Mouse (Mus musculus) myocyte (in vitro differentiated cells): ENCODE data around the gene Gsto1. TPM values are rescaled to one million over a fixed set of nuclear protein-coding genes. Genes with fewer than 3 reads are reported as not detected.

Experiments
- H3K27me3 ChIP-seq: one replicate; pipeline ENCODE4 v1.6.1; 2011; ENCODE audit not compliant: control insufficient read depth, insufficient read depth, insufficient read length
- H3K36me3 ChIP-seq: one replicate; pipeline ENCODE4 v1.6.1; 2011; ENCODE audit not compliant: control insufficient read depth, insufficient read depth
- H3K4me2 ChIP-seq: one replicate; pipeline ENCODE4 v1.6.1; 2011; ENCODE audit warnings: low read depth, control low read depth
- H3K4me3 ChIP-seq: one replicate; pipeline ENCODE4 v1.5.1; 2011; ENCODE audit warnings: mild to moderate bottlenecking, control low read depth, moderate library complexity
- H3K79me2 ChIP-seq: one replicate; pipeline ENCODE4 v1.6.1; 2011; ENCODE audit not compliant: control insufficient read depth, insufficient read depth
- H3ac ChIP-seq: one replicate; pipeline ENCODE4 v1.6.1; 2011; ENCODE audit not compliant: control insufficient read depth, insufficient read length
- CEBPB ChIP-seq: IDR thresholded peaks from 2 replicates; pipeline ENCODE4 v1.6.1; 2011; ENCODE audit warnings: mild to moderate bottlenecking, moderate library complexity; ENCODE audit not compliant: poor library complexity, insufficient read depth, severe bottlenecking
- E2F4 ChIP-seq: IDR thresholded peaks from one replicate; pipeline ENCODE4 v1.6.1; 2011; ENCODE audit warnings: mild to moderate bottlenecking, control low read depth, moderate library complexity; ENCODE audit not compliant: insufficient read depth
- MAX ChIP-seq: IDR thresholded peaks from one replicate; pipeline ENCODE4 v1.6.1; 2011; ENCODE audit warnings: low read depth, mild to moderate bottlenecking, control low read depth
- MYOD1 ChIP-seq, 3 experiments: IDR thresholded peaks; one replicate each; pipeline ENCODE4 v1.6.1; 2011; ENCODE audit warnings: control low read depth in 2 of 3, low read depth in 2 of 3, mild to moderate bottlenecking in 2 of 3, moderate library complexity in 1 of 3; ENCODE audit not compliant: insufficient read length in 2 of 3, control insufficient read depth in 1 of 3
- MYOG ChIP-seq, 3 experiments: IDR thresholded peaks; one replicate each; pipeline ENCODE4 v1.6.1; 2011; ENCODE audit warnings: control low read depth in 2 of 3, low read depth in 2 of 3, mild to moderate bottlenecking in 2 of 3; ENCODE audit not compliant: insufficient read length in 2 of 3, control insufficient read depth in 1 of 3, insufficient read depth in 1 of 3
- POLR2A ChIP-seq: IDR thresholded peaks from one replicate; pipeline ENCODE4 v1.6.1; 2011; ENCODE audit warnings: low read depth, mild to moderate bottlenecking, control low read depth, moderate library complexity; ENCODE audit not compliant: insufficient read length
- POLR2AphosphoS2 ChIP-seq: IDR thresholded peaks from one replicate; pipeline ENCODE4 v1.6.1; 2011; ENCODE audit warnings: low read depth, control low read depth; ENCODE audit not compliant: insufficient read length
- REST ChIP-seq: IDR thresholded peaks from one replicate; pipeline ENCODE4 v1.6.1; 2011; ENCODE audit warnings: mild to moderate bottlenecking, control low read depth, moderate library complexity; ENCODE audit not compliant: insufficient read depth, insufficient read length
- SRF ChIP-seq: IDR thresholded peaks from one replicate; pipeline ENCODE4 v1.6.1; 2011; ENCODE audit warnings: low read depth; ENCODE audit not compliant: control insufficient read depth, insufficient read length
- TCF12 ChIP-seq: IDR thresholded peaks from one replicate; pipeline ENCODE4 v1.6.1; 2011; ENCODE audit warnings: mild to moderate bottlenecking, control low read depth; ENCODE audit not compliant: poor library complexity, insufficient read depth, severe bottlenecking
- TCF3 ChIP-seq: IDR thresholded peaks from one replicate; pipeline ENCODE4 v1.6.1; 2011; ENCODE audit warnings: low read depth, control low read depth; ENCODE audit not compliant: insufficient read length
- USF1 ChIP-seq: IDR thresholded peaks from one replicate; pipeline ENCODE4 v1.6.1; 2011; ENCODE audit warnings: low read depth, mild to moderate bottlenecking, control low read depth, moderate library complexity
- polyA plus RNA-seq: library from polyadenylated mRNA; unstranded; fragments of >200 nt; fragmentation: generic; extraction: Trizol; gene quantifications from one replicate; pipeline ENCODE4 v1.2.1, GENCODE M21; 2012; ENCODE audit warnings: missing spikeins

Gene Gsto1
- polyA plus RNA-seq, 1 experiment = 232 TPM

DNA sequence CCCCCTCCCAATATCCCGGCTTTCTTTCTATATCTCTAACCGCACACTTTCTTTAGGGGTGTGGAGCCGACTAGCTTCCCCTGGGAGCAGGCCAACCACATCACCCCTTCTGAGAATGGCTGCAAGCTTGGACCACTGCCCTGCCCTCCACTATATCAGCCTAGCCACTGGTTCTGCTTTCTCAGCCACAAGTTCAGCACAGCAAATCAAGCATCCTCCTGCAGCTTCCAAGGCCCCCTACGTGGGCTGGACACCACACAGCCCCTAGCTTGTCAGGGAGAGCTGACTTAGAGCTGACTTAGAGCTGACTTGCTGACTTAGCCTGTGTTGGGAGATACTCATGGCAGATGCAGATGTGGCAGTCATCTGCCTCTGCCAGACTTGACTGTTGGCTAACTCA is 50.3 kb downstream of the Gsto1 start:
- Histone ChIP-seq H3K27me3 (no peaks in the 10 kb centered on the region), H3ac (no peak overlapping the region), H3K36me3 (peaks cover 19% of the 10 kb centered on the region), H3K79me2 (peaks cover 81% of the 10 kb centered on the region), H3K4me2 (no peak overlapping the region), H3K4me3 (no peak overlapping the region)
- TF ChIP-seq REST (no peak), TCF12 (no peak)

DNA sequence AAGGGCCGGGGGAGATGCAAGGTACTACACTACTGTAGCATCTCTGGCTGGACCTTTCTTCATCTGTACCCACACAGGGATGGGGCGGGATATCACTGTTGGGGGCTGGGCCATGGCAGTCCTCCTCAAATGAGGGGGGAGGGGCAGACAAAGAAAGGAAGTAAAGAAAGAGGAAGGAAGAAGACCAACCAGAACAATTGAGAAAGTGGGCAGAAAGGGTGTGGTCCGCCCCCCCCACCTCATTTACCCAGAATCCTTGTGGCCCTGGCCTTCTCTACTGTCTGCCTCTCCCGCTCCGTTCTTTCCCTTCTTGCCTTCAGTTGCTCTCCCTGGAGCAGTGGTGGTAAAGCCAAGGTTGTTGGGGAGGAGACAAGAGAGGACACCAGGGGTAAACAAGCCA is 50.8 kb downstream of the Gsto1 start:
- Histone ChIP-seq H3K36me3 (peaks cover 16% of the 10 kb centered on the region), H3K4me3 (no peak overlapping the region), H3ac (no peak overlapping the region), H3K27me3 (no peaks in the 10 kb centered on the region), H3K4me2 (no peak overlapping the region), H3K79me2 (peaks cover 81% of the 10 kb centered on the region)
- TF ChIP-seq POLR2AphosphoS2 = no peak
- TF ChIP-seq REST = no peak
- no peak for TF ChIP-seq CEBPB
- no peak for TF ChIP-seq POLR2A
- no peak for TF ChIP-seq USF1
- TF ChIP-seq E2F4 = no peak
- no peak for TF ChIP-seq MYOG (IDR thresholded peaks at IDR 0.05; ENCODE audit: control insufficient read depth in 1 of 3, insufficient read depth in 1 of 3, insufficient read length in 2 of 3, low read depth in 2 of 3)
- TF ChIP-seq TCF3 = no peak
- no peak for TF ChIP-seq TCF12
- TF ChIP-seq MYOD1 (IDR thresholded peaks at IDR 0.05; ENCODE audit: control insufficient read depth in 1 of 3, insufficient read length in 2 of 3, low read depth in 2 of 3) = no peak
- no peak for TF ChIP-seq SRF
- TF ChIP-seq MAX = no peak

DNA sequence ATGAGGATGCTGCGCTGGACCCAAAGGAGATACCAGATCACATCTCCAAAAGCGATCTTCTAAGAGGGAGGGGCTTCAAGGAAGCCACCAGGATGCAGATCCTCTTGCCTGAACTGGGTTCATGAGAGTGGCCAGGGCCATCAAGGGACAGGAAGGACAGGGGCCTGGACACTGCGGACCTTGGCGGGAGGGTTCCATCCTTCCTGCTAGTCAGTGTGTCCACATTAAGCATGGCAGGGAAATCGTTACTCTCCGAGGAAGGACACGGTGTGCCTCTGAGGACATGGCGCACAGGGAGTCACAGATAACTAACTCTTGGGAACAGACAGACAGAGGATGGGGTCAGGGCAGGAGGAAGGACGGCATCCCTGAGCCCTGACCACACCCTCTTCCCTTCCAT is 52.8 kb downstream of the Gsto1 start:
- Histone ChIP-seq H3K79me2 (peaks cover 79% of the 10 kb centered on the region), H3K4me2 (no peak overlapping the region), H3K36me3 (peaks cover 23% of the 10 kb centered on the region), H3K4me3 (no peak overlapping the region), H3K27me3 (no peaks in the 10 kb centered on the region), H3ac (no peak overlapping the region)
- no peak for TF ChIP-seq MAX
- no peak for TF ChIP-seq USF1
- no peak for TF ChIP-seq POLR2A
- no peak for TF ChIP-seq MYOD1 (IDR thresholded peaks at IDR 0.05; ENCODE audit: control insufficient read depth in 1 of 3, insufficient read length in 2 of 3, low read depth in 2 of 3)
- TF ChIP-seq TCF3 = no peak
- no peak for TF ChIP-seq CEBPB
- no peak for TF ChIP-seq MYOG (IDR thresholded peaks at IDR 0.05; ENCODE audit: control insufficient read depth in 1 of 3, insufficient read depth in 1 of 3, insufficient read length in 2 of 3, low read depth in 2 of 3)
- no peak for TF ChIP-seq POLR2AphosphoS2
- TF ChIP-seq E2F4 = no peak
- TF ChIP-seq REST = no peak
- no peak for TF ChIP-seq SRF
- TF ChIP-seq TCF12 = no peak

DNA sequence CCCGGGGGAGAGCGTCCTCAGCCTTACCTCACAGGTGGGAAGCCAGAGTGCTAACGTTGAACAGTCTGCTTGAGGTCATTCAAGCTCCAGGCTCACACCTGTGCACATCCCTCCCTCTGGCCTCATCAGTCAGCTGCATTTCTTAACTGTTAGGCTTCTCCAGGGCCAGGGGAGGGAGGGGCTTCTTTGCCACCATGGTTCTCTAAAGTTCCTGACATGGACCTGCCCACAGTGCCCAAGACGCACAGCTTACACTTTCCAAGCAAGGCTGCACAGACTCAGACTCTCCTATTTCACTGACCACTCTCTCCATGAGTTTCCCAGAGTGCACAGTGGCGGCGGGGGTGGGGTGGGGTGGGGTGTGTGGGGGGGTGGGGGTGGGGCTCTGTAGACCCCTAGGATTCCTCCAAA is 54.2 kb downstream of the Gsto1 start:
- TF ChIP-seq POLR2AphosphoS2 = no peak
- no peak for TF ChIP-seq REST
- no peak for TF ChIP-seq SRF
- no peak for TF ChIP-seq USF1
- TF ChIP-seq MAX = no peak
- no peak for TF ChIP-seq TCF3
- no peak for TF ChIP-seq POLR2A
- TF ChIP-seq E2F4 = no peak
- TF ChIP-seq CEBPB = no peak
- Histone ChIP-seq H3K4me3 (no peak overlapping the region), H3ac (no peak overlapping the region), H3K36me3 (peaks cover 31% of the 10 kb centered on the region), H3K4me2 (no peak overlapping the region), H3K27me3 (no peaks in the 10 kb centered on the region), H3K79me2 (peaks cover 87% of the 10 kb centered on the region)

DNA sequence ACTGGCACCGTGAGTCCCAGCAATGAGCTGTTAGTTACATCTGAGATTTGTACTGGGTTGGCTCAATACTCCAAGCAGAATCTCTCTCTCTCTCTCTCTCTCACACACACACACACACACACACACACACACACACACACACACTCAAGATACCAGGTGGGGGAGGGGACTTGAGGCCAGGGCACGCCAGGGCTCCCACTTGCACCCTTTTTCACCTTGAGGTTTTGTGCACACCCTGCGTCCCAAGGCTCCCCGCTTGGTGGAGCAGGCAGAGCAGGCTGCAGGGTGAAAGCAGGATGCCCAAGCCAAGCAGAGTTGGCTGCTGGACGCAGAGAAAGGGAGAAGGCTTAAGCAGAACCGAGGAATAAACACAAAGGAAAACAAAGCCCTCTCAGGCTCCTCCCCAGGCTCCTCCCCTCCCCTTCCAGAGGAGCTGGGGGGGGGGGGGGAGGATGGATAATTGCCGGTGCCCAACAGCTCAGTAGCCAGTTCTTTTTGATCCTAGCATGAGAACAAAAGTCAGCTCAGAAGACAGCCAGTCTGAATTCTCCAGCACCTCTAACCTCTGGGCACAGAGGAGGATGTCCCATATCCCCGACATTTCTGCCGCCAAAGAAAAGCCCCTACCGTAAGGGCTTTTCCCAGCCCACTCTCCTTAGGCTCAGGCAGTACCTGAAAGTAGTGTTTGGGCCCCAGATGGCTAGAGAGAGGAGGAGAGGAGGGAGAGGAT is 54.8 kb downstream of the Gsto1 start:
- no peak for TF ChIP-seq POLR2A
- no peak for TF ChIP-seq USF1
- no peak for TF ChIP-seq POLR2AphosphoS2
- no peak for TF ChIP-seq MAX
- TF ChIP-seq CEBPB = no peak
- TF ChIP-seq REST = no peak
- no peak for TF ChIP-seq TCF3
- Histone ChIP-seq H3K36me3 (peaks cover 31% of the 10 kb centered on the region), H3K79me2 (peaks cover 87% of the 10 kb centered on the region), H3K27me3 (no peaks in the 10 kb centered on the region), H3K4me3 (no peak overlapping the region), H3K4me2 (peak overlapping the region; percentile 55), H3ac (no peak overlapping the region)
